Mouse (Mus musculus): ENCODE results near the gene Naa38. TPM values are rescaled to one million over a fixed set of nuclear protein-coding genes. Genes with fewer than 3 reads are reported as not detected.
"Not testable (repeated sequence)": the region's sequence is repeated elsewhere in the genome, so short reads cannot be mapped to it uniquely, and the experiment has no call there.

Naa38 gene
- 10 to 100 TPM; 84.2 to 85.7 TPM for total RNA-seq (2021)

DNA sequence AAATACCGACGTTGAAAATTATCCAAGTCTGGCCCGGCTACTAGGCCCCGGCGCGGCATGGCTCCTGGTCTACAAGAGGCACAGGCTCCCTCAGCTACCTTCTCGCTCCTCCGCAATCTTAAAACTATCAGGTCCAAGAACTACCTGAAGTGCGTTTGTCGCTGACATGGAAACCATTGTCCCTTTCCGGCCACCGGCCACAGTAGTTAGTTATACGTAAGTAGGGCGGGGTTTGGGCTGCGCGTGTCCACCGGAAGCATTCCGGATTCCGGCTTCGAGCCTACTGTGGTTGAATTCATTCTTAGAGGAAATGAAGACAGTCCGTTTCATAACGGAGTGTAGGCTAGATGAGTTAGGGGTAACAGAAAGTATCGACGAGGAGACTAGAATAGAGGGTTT lies at the start of gene Naa38, which contains the start of gene Cyb5d1:
TSS of gene Naa38 (plus strand) at position 253 of the 399 bp plus-strand sequence.
TSS of gene Cyb5d1 (minus strand) at position 397 of the 399 bp plus-strand sequence.
- DNase-seq (ENCODE audit: extremely low spot score in 1 of 2, low spot score in 2 of 2): peak; percentile 88 to 91
- intact Hi-C loops (cut with DNase I): not testable (repeated sequence)

DNA sequence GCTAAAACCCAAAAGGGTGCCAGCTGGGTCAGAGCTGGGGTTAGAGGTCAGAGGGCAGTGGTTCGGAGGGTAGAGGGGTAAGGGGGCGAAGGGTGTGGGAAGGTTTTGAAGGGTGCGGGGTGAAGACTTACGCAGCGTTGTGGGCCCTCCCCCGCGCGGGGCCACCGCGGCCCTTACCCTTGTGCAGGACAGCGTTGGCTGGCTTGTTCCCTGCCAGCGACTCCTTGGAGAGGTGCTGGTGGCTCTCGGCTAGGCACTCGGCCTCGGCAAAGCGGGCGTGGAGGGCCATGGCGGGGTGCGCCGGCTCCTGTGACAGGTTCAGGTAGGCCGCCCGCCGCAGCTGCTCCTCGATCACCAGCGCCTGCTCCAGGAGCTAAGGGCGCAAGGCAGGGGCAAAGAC lies 48.8 kb upstream of the Naa38 start:
- intact Hi-C loops (cut with DNase I): no loop called here
- DNase-seq (ENCODE audit: extremely low spot score in 1 of 2, low spot score in 2 of 2): no peak

DNA sequence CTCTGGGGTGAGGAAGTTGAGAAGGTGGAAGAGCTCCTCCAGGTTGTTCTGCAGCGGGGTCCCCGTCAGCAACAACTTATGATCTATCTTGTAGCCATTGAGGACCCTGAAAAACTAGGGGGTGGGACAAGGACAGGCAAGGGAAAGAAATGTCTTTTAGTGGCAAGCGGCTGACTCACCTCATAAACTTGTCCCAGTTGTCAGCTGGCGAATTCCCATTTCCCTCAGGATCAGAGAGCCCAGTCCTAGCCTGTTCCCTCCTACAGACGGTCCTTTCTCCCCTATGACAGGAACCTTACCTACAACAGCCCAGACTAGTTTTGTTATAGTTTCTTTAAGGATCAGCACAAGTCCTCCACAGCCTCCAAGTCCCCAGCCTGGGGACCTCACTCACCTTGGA lies 38.7 kb upstream of the Naa38 start:
- no peak for DNase-seq (ENCODE audit: extremely low spot score in 1 of 2, low spot score in 2 of 2)
- intact Hi-C loops (cut with DNase I): no loop called here

DNA sequence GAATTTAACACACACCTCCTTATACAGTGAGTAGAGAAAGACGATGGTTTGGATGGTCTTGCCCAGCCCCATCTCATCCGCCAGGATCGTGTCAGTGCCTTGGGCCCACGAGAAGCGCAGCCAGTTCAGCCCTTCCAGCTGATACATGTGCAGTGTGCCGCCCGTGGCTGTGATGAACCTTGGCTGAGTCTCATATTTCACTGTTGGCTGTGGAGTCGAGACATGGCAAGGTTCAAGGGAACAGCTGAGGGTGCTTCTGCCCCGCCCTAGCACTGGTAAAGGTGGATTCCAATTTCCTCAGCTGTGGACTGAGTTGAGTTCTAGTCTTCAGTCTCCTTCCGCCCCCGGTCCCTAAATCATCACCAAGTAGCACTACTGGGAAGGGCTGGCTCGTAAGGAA lies 37.6 kb upstream of the Naa38 start:
- no peak for DNase-seq (ENCODE audit: extremely low spot score in 1 of 2, low spot score in 2 of 2)
- intact Hi-C loops (cut with DNase I): no loop called here

DNA sequence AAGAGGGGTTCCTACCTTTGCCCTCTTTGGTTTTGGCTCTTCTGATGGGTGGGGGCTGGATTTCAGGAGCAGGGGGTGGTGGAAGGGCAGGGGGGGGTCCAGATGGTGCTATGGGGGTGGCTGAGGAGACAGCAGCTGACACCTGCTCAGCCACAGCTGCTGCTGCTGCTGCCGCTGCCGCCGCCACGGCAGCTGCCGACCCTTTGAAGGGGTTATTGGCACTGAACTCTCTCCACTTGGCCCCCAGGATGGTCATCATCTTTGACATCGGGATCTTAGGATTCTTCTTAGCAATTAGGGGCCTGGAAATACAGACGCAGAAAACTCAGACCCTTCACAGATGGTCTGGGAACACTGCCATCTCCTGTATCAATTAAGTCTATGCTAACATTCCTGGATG lies 33.3 kb upstream of the Naa38 start:
- intact Hi-C loops (cut with DNase I): loop anchor here (2.0 kb wide), 1 partner anchor 13 kb away; no protein-coding TSS in a partner anchor
- no peak for DNase-seq (ENCODE audit: extremely low spot score in 1 of 2, low spot score in 2 of 2)

DNA sequence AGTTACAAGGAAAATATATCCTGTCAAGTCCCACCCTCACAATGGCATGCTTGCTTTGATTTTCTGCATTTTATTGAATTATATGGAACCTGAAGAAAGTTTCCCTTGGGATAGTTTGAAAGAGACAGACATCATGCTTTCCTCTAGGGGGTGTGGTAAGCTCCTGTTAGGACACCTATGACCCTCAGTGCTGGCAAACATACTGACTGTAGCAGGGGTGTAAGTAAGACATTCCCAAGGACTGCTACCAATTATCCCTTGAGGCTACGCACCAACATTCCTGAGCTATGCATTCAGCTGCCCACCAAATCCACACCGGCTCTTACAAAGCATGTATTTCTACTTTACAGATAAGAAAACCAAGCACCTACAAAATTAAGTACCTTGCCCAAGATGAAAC lies 32.8 kb upstream of the Naa38 start:
- no peak for DNase-seq (ENCODE audit: extremely low spot score in 1 of 2, low spot score in 2 of 2)
- intact Hi-C loops (cut with DNase I): loop anchor here (2.0 kb wide), 1 partner anchor 14 kb away; no protein-coding TSS in a partner anchor

DNA sequence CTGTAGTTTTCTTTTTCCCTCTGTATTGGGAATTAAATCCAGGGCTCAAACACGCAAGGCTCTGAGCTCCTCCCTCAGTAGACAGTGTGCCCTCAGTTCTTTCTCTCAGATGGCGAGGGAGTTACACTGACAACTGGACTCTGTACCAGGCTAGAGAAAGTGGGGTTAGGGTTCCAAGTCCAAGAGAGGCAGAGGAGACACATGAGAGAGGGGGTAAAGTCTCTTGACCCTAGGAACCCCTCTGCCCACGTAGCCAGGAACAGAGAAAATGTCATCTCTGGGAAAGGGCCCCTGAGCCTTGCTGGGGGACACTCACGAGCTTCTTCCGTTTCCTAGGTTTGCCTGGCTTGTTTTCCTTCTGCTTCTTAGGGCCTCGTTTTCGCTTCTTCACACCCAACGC lies 30.9 kb upstream of the Naa38 start:
- intact Hi-C loops (cut with DNase I): no loop called here
- no peak for DNase-seq (ENCODE audit: extremely low spot score in 1 of 2, low spot score in 2 of 2)

DNA sequence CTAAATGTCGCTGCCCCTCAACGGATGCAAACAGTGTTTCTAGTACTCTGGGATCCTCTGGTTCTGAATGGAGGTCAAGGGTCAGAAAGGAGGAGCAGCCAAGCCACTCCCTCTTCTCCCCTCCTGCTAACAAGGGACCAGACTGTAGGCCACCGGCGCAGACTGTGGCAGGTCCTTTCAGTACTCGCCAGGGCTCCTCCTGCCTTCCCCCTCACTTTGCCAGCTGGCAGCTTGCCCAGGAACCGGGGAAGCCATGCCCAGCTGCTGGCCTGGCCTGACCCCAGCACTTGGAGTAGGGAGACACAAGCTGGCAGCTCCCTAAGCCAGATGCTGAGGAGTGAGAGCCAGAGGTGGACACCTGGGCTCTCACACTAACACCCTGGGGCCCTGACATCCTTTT lies 30.4 kb upstream of the Naa38 start:
- intact Hi-C loops (cut with DNase I): loop anchor here (5.0 kb wide), 1 partner anchor 33 kb away; no protein-coding TSS in a partner anchor

DNA sequence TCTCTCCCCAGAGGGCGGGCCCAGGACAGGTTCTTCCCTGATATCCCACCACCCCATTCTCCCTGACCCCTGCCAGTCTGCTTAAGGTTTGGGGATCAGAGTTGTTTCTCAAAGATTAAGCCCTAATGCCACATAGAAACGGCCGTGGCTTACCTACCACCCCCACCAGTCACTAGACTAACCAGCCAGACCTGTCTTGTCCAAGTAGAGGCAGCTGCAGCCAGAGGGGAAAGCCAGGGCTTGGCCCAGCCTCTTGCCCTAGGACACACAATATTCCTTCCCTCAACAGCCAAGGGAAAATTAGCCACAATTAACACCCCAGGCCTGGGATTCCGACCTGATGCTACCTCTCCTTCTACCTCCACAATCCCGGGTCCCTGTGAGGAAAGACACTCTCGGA lies 29.6 kb upstream of the Naa38 start:
- intact Hi-C loops (cut with DNase I): loop anchor here (5.0 kb wide), 1 partner anchor 33 kb away; no protein-coding TSS in a partner anchor
- DNase-seq (ENCODE audit: extremely low spot score in 1 of 2, low spot score in 2 of 2): no peak

More for the DNA sequence above, 30.4 kb upstream of the Naa38 start:
- DNase-seq (ENCODE audit: extremely low spot score in 1 of 2, low spot score in 2 of 2): peak; percentile 92 to 98

DNA sequence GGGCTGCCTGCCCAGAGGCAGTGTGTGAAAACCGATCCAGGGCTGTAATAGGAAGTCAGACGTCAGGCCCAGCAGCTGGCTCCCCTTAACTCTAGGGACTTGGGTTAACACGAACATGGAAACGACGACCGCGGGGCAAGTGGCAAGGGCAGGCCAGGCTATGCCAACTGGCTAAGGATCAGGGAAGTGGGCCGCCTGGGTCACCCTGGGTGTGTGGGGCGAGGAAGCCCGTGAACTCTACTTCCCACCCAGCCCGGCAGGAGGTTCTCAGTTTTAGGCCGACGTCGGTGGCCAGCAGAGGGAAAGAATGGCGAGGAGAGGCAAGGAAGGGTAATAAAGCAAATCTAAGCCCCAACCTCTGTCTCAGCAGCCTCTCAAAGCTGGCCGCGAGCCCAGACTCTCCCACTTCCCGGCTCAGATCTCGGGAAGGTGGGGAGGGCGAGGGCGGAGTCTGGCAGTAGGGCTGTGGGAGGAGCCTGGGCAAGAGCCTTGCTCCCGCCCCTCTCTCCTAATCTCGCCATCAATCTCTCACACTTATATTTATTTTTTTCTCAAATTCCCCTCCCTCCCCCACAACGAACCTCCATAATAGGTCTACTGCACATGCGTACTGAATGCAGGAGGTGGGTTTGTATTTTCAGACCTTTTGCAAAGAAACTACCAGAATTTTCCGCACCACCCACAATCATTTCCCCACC lies 29.0 kb upstream of the Naa38 start:
- DNase-seq (ENCODE audit: extremely low spot score in 1 of 2, low spot score in 2 of 2): peak; percentile 95 to 99
- intact Hi-C loops (cut with DNase I): loop anchor here (5.0 kb wide), 1 partner anchor 34 kb away; no protein-coding TSS in a partner anchor

DNA sequence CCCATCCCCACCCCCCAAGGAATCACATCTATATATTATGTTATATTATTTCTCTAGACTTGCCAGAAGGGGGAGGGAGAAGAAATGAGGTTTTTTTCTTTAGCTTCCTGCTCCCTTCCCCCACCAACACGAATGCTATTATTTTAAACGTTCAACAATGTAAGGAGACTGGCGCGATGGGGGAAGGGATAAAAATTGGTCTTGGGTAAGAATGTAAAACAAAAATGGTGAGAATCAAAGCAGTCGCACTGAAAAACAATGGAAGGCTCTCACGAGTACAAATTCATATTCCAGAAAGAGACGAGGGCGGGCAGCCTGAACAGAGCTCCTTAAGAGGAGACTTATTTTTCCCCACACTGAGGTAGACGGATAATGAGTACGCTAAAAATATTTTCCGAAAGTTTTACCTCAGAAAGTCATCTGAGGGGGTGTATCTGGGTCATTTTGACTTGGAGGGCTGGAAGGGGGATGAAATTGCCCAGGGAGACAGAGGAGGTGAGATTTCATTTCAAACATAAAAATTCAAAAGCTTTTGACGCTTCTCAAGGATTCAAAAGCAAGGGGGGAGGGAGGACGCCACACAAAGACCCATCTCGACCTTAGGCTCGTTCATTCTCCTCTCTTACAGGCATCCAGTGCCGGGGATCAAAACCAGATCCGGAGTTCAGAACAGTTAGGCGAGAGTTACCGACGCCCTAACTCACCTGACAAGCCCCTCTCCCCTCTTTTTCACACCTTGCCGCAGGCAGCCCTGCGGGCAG lies 28.3 kb upstream of the Naa38 start:
- no peak for DNase-seq (ENCODE audit: extremely low spot score in 1 of 2, low spot score in 2 of 2)
- intact Hi-C loops (cut with DNase I): loop anchor here (5.0 kb wide), 1 partner anchor 35 kb away; no protein-coding TSS in a partner anchor

DNA sequence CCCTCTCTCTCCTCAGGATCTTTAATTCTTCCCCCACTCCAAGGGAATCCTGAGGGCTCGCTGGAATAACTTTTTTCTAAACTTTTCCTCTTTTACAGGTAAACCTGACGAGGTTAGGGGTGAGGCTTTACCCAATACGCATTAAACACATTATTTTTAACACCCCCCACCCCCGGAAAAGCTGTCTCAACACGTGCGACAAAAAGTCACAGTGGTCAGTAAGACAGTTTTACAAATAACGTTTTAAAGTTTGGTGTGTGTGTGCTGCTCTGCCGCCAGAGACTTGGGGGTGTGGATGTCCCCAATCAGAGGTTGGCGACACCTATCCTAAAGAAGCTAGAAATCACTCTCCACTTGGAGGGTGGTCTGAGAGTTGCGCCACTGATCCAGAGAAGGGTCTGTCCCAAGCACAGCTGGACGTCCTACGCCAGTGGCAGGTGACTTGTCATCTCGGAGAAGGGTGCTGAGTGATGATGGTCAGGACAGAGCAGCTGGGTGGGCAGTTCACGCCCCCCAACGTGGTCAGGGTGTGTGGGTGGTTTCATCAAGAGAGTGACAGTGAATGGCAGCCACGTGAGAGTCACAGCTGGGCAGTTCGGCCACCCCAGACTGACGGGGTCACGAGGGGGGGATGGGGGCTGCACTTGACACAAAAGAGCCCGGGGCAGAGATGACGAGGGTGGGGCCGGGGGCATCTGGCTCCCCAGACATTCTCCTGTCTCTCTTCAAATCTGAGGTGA lies 27.5 kb upstream of the Naa38 start:
- peak in 1 of 2 experiments; percentile 68 for DNase-seq (ENCODE audit: extremely low spot score in 1 of 2, low spot score in 2 of 2)
- intact Hi-C loops (cut with DNase I): loop anchor here (5.0 kb wide), 1 partner anchor 35 kb away; no protein-coding TSS in a partner anchor

DNA sequence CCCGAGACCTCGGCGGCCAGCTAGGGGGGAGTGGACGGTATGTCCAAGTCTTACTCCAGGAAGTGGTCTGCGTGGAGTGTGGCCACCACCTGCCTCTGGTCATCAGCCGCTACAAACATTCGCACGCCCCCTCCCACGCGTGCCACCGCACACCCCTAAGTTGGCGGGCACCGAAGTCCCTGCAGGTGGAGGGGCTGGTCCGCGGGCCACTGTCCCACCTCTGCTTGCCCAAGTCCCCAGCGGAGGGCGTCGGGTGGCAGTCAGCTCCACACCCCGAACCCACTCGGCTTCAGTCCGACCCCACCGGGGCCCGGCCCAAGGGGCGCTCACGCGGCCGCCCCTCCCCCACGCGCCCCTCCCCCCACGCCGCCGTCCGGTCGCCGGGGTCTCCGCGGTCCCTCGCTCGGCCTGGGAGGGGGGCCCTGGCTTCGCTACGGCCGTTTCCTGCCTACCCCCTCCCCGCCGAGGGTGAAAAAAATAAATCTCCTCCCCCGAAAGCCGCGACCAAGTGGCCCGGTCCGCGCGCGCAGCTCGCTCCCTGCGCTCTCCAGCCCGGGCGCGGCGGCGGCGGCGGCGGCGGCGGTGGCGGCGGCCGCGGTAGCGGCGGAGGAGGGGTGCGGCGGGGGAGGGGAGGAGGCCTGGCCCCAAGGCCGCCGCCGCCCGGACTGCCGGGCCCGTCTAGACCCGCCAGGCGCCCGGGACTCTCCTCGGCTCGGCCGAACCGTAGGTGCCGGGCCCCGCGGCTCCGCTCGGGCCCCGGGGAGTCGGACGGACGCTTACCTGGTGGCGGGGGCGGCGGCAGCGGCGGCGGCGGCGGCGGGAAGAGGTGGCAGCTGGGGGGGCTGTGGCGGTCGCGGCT lies 26.7 kb upstream of the Naa38 start:
- DNase-seq (ENCODE audit: extremely low spot score in 1 of 2, low spot score in 2 of 2): peak in 1 of 2 experiments; percentile 74
- intact Hi-C loops (cut with DNase I): loop anchor here (5.0 kb wide), 1 partner anchor 36 kb away; no protein-coding TSS in a partner anchor

DNA sequence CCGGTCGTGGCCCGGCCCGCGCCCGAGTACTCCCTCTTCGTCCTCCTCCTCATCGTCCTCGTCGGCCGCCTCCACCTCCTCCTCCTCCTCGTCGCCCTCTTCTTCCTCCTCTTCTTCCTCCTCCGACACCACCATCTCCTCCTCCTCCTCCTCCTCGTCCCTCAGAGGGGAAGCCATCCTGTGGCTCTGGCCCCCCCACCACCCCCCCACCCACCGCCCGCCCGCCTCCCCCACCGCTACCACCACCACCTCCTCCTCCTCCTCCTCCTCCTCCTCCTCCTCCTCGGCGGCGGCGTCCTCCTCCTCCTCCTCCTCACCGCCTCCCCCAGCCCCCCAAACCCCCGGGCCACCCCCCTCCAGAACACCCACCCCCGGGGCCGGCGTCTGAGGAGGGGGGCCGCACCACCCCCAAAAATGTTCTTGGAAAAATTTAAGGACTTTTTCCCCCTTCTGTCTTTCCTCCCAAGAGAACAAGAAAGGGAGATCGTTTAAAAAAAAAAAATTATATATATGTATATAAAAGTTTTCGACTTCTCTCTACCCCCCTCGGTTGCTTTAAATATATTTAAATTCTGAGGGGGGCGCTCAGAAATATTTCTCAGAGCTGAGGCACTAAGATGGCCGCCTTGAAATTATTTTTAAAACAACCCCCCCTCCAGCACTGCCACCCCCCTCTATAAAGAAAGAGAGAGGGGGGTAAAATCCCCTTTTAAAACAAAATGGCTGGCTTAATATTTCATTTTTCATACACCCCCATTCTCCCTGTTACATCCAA lies 25.9 kb upstream of the Naa38 start, which contains the start of gene Chd3:
TSS of gene Chd3 (minus strand) at position 192 of the 775 bp plus-strand sequence.
- intact Hi-C loops (cut with DNase I): loop anchor here (5.0 kb wide), 1 partner anchor 37 kb away; no protein-coding TSS in a partner anchor
- DNase-seq (ENCODE audit: extremely low spot score in 1 of 2, low spot score in 2 of 2): no peak

DNA sequence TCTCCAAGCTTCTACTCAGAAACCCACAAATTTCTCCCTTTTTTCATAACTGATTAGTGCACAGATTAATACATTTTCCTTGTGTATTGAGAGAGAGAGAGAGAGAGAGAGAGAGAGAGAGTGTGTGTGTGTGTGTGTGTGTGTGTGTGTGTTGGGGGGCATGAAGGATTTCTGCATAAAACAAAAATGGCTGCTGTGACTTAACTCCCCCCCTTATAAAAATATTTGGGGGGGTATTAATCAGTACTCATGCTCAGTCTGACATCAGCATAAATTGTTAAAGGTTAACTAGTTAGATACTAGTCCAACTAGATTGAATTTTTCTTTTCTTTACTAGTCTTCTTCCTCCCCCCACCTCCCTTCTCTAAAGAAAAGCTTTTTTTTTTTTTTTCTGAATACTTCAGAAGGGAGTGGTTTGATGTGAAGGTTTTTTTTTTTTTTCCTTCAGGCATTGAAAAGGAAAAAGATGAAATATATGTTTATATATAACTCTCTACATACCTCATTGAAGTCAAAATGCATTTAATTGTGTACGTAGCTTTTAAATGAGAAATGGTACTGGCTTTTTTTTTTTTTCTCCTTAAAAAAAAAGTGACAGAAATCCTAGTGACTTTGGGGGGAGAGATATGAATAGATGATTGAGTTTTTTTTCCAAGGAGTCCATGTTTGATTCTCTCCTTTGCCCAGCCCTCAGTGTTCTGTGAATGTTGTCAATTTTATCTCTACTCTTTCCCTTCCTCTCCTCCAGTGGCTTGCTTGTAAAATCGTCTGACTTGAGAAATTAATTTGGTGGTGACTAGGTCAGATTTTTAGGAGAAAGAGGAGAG lies 25.1 kb upstream of the Naa38 start:
- DNase-seq (ENCODE audit: extremely low spot score in 1 of 2, low spot score in 2 of 2): no peak
- intact Hi-C loops (cut with DNase I): loop anchor here (5.0 kb wide), 1 partner anchor 38 kb away; no protein-coding TSS in a partner anchor

DNA sequence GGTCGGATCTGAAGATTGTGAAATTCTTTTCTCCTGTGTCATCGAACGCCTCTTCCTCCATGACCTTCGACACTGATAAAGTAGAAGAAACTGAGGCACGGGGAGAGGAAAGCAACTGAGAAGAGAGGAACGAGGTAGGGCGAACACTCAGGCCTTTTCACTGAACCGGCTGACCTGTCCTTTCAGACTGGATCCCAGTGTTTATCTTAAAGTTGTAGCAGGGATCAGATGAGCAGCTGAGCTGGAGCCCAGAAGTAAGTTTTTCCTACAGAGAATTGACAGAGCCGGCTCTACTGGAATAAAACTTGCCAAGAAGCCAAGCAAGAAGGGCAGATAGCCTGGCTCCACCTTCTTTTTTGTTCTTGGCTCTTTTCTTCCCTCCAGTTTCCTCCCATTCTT lies 24.5 kb upstream of the Naa38 start:
- intact Hi-C loops (cut with DNase I): no loop called here
- DNase-seq (ENCODE audit: extremely low spot score in 1 of 2, low spot score in 2 of 2): no peak

Measured in left cerebral cortex, postnatal 10 days (tissue).